In the genomic region with DNA sequence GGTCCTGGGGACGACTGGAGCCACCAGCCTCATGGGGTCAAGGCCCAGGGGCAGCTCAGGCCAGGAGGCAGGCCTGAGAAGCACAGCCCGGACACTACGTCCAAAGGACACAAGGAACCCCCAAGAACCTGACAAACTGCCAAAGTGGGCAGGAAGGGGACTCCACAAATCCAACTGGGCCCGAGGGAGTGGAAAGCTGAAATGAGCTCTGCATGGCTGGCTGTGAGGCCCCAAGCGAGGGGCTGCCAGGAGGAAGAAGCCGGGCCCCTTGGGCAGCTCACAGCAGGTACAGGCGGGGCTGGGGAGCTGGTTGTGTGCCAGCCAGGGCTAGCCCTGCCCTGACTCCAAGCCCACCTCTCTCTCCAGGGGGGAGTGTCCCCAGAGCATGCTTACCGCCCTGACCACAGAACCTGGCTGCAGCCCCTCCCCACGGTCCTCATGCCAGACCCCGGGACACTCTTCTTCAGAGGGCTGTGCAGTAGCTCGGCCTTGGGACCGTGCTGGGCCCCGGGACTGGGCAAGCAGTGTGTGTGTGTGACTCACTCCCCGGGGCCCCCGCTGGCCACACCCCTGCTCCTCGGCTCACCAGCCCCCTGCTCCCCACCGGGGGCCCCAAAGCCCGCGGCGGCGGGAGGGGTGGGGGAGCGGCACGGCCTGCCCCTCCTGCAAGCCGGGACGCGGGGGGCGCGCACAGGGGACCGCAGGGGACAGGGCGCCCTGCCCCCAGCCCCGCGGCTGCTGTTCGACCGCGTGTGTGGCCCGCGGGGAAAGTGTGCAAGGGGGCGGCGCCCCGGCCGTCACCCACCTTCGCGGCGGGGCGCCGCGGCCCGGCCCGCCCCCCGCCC, we compare ENCODE assay signal across 7 mouse cellular contexts. TPM values are rescaled to one million over a fixed set of nuclear protein-coding genes. Genes with fewer than 3 reads are reported as not detected.
A peak's percentile ranks its signal among the peaks of the same experiment; 100 is the strongest.
DNase-seq lines count a peak whose midpoint lies in the region; ATAC-seq and TF ChIP-seq lines count a peak whose summit lies in the region.

No protein-coding gene starts in this region.

- no peaks in the 10 kb centered on the region for H3K27me3 ChIP-seq in G1E (ENCODE audit: insufficient read depth, low read length)
- H3K27me3 ChIP-seq in embryonic facial prominence, embryonic 13.5 days, result no peaks in the 10 kb centered on the region
- H3K27me3 ChIP-seq in hindbrain, embryonic 12.5 days, result no peaks in the 10 kb centered on the region
- H3K27me3 ChIP-seq in midbrain, embryonic 15.5 days (replicated peaks), result no peaks in the 10 kb centered on the region

- peaks cover 58% of the 10 kb centered on the region for H3K36me3 ChIP-seq in G1E (replicated peaks)
- peaks cover 25% of the 10 kb centered on the region for H3K36me3 ChIP-seq in embryonic facial prominence, embryonic 13.5 days
- H3K36me3 ChIP-seq in hindbrain, embryonic 12.5 days, result peaks cover 15% of the 10 kb centered on the region
- H3K36me3 ChIP-seq in midbrain, embryonic 15.5 days (replicated peaks), result 0 out of 2 replicates have a peak, but pooled peaks cover 3% of the 10 kb centered on the region

- DNase-seq in CD4-positive helper T cell, adult 2 months (ENCODE audit: low read depth, low spot score), result peak; percentile 11
- DNase-seq in G1E (ENCODE audit: low spot score) (peak; percentile 88), liver (peak; percentile 80)
- DNase-seq in thymus, postnatal 14 days, result peak; percentile 56

- peak overlapping the region; percentile 89 for H3K4me2 ChIP-seq in embryonic facial prominence, embryonic 13.5 days
- H3K4me2 ChIP-seq in hindbrain, embryonic 12.5 days (replicated peaks), result peak overlapping the region; percentile 80
- peak overlapping the region; percentile 88 for H3K4me2 ChIP-seq in midbrain, embryonic 15.5 days

- no peaks in the 10 kb centered on the region for H3K9me3 ChIP-seq in G1E (replicated peaks)
- no peaks in the 10 kb centered on the region for H3K9me3 ChIP-seq in embryonic facial prominence, embryonic 13.5 days
- no peaks in the 10 kb centered on the region for H3K9me3 ChIP-seq in hindbrain, embryonic 12.5 days (replicated peaks)
- no peaks in the 10 kb centered on the region for H3K9me3 ChIP-seq in midbrain, embryonic 15.5 days

- H3K27ac ChIP-seq in embryonic facial prominence, embryonic 13.5 days, result peak overlapping the region; percentile 96
- peak overlapping the region; percentile 49 for H3K27ac ChIP-seq in hindbrain, embryonic 12.5 days
- peak overlapping the region; percentile 18; the same call in 1 of the 2 replicates for H3K27ac ChIP-seq in midbrain, embryonic 15.5 days

- peak overlapping the region; percentile 84 for H3K4me3 ChIP-seq in G1E (ENCODE audit: low read depth, low read length)
- peak overlapping the region; percentile 59 for H3K4me3 ChIP-seq in embryonic facial prominence, embryonic 13.5 days
- H3K4me3 ChIP-seq in hindbrain, embryonic 12.5 days, result peak overlapping the region; percentile 53
- peak overlapping the region; percentile 52 for H3K4me3 ChIP-seq in midbrain, embryonic 15.5 days

- TF ChIP-seq CTCF in G1E (IDR thresholded peaks at IDR 0.05; ENCODE audit: low read depth, low read length), result no peak

- H3K9ac ChIP-seq in embryonic facial prominence, embryonic 13.5 days, result peak overlapping the region; percentile 77
- peak overlapping the region; percentile 62 for H3K9ac ChIP-seq in hindbrain, embryonic 12.5 days
- H3K9ac ChIP-seq in midbrain, embryonic 15.5 days, result peak overlapping the region; percentile 52

- ATAC-seq in G1E (ENCODE audit: extremely low read depth, insufficient number of reproducible peaks, low FRiP score, poor library complexity, severe bottlenecking), result peak; percentile 81
- ATAC-seq in embryonic facial prominence, embryonic 13.5 days (ENCODE audit: insufficient number of reproducible peaks, insufficient read depth, low FRiP score, low TSS enrichment, low read depth), result peak; percentile 86
- peak; percentile 81 for ATAC-seq in hindbrain, embryonic 12.5 days (ENCODE audit: low FRiP score)
- peak; percentile 79 for ATAC-seq in midbrain, embryonic 15.5 days (replicated peaks)

- 2% methylated on average over 34 of the region's 50 CpGs for WGBS in embryonic facial prominence, embryonic 13.5 days
- WGBS in hindbrain, embryonic 12.5 days, result 3% methylated on average over 47 of the region's 50 CpGs
- WGBS in midbrain, embryonic 15.5 days, result 5% methylated on average over 44 of the region's 50 CpGs

- peaks cover 72% of the 10 kb centered on the region for H3K4me1 ChIP-seq in G1E (ENCODE audit: insufficient read depth, low read depth, low read length)
- peaks cover 57% of the 10 kb centered on the region for H3K4me1 ChIP-seq in embryonic facial prominence, embryonic 13.5 days
- peaks cover 24% of the 10 kb centered on the region for H3K4me1 ChIP-seq in hindbrain, embryonic 12.5 days
- peaks cover 25% of the 10 kb centered on the region for H3K4me1 ChIP-seq in midbrain, embryonic 15.5 days

RNA-seq across cellular contexts. Expression of a gene that starts 31.7 kb away (rescaled TPM):
- total RNA-seq in G1E (2014; fragmentation: Nextera tagmentation) (69.1 and 87.1 TPM in 2 replicates), G1E (2017) (33.8 and 34.4 TPM in 2 replicates)
- polyA plus RNA-seq in G1E (2012), result 122 and 125 TPM in 2 replicates
- 7.8 and 8.7 TPM in 2 replicates for polyA plus RNA-seq in embryonic facial prominence, embryonic 13.5 days (2015; fragmentation: Nextera tagmentation; extraction: Ambion mirVana)
- 2.9 and 3.6 TPM in 2 replicates for polyA plus RNA-seq in hindbrain, embryonic 12.5 days (2016; fragmentation: Nextera tagmentation; extraction: Ambion mirVana)
- 3.5 and 3.7 TPM in 2 replicates for polyA plus RNA-seq in midbrain, embryonic 15.5 days (2015; fragmentation: Nextera tagmentation; extraction: Ambion mirVana)

Comparison
In these comparisons a context has a peak if more than half of its experiments do, and no peak if none do; other contexts are left out.
1. Peak in every context shown above with its lines: DNase-seq, ATAC-seq, H3K4me3 ChIP-seq and H3K27ac ChIP-seq.
2. DNase-seq: peak in every context shown above with its lines; median percentile 88 in G1E; 80 in liver; 56 in thymus, postnatal 14 days; 11 in CD4-positive helper T cell, adult 2 months.
3. H3K27ac ChIP-seq: peak in every context shown above with its lines; median percentile 96 in embryonic facial prominence, embryonic 13.5 days; 49 in hindbrain, embryonic 12.5 days; 18 in midbrain, embryonic 15.5 days.
4. RNA of a gene that starts 31.7 kb away (polyA plus RNA-seq): 122 to 125 TPM in G1E; 7.8 to 8.7 TPM in embryonic facial prominence, embryonic 13.5 days, 2.9 to 3.6 TPM in hindbrain, embryonic 12.5 days and 3.5 to 3.7 TPM in midbrain, embryonic 15.5 days; every median in the first group is over 10 times any median in the second.